Mouse (Mus musculus): Measurements from ENCODE around the gene Hoxa3.
A peak's percentile ranks its signal among the peaks of the same experiment; 100 is the strongest.

Hoxa3 gene

DNA sequence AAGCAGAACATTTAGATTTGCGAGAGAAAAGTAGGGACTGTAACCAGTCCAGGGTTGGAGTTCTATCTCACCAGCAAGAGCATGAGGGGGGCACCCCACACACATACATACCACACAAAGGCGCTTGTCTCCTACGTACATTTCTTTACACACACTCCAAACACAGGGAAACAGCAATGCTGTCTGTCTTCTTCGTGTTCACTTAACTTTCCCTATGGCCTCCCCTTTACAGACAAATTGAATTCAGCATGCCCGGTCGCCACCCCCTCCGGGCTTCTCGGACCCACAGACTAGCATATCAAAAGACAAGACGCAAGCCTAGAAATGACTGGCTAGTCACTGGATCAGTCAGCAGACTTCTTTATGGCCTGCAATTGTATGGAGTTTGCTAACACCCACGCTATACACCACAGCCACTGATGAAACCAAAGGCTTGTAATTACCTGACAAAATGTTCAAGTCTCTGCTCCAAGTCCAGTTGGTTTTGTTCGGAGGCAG is 32.9 kb downstream of the Hoxa3 start:
- no peak for DNase-seq

GRCm38 (mm10) chr6:52179690-52180089 is 33.4 kb downstream of the Hoxa3 start:
- DNase-seq = no peak

DNA sequence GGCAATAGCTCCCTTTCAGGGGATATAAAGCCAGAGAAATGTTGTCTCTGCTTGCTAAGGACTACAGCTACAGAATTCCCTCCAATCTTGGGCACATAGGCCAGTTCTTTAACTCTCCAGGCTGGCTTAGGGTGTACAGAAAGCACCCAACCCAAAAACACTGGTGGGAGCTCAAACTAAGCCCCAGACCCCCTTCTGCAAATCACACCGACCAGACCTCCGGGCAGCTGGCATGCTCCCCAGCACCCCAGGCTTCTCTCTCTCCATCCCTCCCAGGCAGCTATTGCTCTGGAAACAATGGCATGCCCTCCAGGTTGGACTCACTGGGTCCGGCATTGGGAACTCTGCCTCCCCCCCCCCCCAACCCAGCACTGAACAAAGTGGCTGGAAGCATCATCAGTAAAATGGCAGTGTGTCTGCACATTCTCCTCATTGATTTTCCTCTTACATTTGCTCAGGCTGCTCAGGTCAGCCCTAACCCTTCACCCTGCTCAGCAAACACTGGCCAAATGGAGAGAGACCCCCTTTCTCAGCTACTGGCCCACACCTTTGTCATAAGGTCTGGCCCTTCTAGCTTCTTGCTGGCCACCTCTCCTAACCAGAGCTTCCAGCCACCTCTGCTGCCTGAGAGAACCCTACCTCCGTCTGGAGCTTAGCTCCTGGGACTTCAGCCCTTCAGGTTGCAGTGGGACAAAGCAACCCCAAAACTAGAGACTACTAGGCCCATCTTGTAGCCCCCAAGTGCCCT is 34.0 kb downstream of the Hoxa3 start:
- peak; percentile 18 for DNase-seq

- DNase-seq = peak; percentile 18
Measured at GRCm38 (mm10) chr6:52177806-52178205, 35.3 kb downstream of the Hoxa3 start.

GRCm38 (mm10) chr6:52177061-52177735 is 35.9 kb downstream of the Hoxa3 start, which contains the start of gene 5730596B20Rik:
Gene 5730596B20Rik, plus strand, starts transcription at chr6:52177498.
- peak; percentile 91 for DNase-seq

DNA sequence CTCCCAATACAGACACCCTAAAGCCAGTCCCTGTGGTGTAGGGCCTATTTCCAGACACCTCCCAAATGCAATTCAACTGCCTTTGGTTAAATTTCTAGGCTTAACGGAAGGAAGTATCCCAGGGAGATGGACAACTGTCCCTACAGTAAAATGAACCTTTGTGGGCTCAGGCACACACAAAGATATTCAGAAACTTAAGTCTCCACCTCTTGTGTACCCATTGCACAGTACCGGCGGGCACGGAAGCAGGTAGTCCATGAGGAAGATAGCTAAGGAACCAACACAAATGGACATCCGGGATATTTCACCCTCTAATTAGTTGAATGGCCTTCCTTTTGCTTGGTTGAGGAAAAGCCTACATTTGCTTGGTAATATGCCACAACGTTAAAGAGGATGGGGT is 36.7 kb downstream of the Hoxa3 start:
- DNase-seq = peak; percentile 37

- DNase-seq = peak; percentile 33
Measured at GRCm38 (mm10) chr6:52175864-52176263, 37.3 kb downstream of the Hoxa3 start.

DNA sequence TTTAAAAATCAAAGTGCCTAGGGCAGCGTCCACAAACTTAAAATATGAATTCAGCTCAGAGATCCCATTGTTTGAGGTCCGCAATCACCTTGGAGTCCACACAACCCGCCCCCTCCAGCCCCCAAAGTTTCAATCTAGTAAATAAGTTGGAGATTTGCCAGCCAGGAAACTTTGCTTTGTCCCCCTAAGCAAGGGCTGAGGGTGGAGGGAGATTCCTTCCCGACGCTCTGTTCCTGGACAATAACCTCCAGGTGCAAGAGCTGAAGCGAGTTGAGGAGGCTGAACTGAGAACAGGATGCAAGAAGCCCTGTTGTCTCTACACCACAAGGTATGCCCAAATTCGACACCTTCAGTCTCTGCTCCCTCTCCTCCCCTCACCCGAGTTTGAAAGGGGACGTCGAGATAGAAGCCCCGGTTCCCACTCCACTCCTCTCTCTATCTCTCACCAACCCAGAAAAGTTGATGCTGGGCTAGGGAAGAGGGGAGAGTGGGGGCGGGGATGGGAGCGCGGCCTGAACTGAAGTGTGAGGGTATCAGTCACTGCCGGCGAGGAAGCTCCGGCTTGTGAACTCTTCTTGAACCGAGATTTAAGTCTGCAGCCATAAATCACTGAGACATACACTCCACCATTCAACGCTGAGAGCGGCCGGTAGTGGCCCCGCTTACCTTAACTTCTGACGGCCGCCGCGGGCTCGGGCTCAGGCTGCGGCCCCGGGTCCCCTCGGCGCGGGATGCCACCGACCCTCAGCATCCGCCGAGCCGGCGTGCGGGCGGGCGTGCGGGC is 38.0 kb downstream of the Hoxa3 start:
- DNase-seq = peak; percentile 53

GRCm38 (mm10) chr6:52173648-52174047 is 39.5 kb downstream of the Hoxa3 start:
- DNase-seq = peak; percentile 15

DNA sequence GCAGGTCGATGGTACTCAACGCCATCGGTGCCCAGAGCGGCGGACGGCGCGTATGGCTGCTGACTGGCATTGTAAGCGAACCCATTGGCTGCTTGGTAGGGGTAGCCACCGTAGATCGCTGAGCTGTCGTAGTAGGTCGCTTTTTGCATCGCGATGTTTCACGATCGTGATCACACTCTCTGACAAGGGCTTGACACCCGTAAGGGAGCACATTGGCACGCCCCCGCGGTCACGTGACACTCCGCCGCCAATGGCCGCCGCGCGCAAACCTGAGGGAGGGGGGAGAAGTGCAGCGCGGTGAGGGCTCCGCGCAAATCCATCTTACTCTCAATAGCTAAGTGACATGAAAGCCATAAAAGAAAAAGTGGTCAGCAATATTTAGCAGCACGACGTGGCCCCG is 40.6 kb downstream of the Hoxa3 start:
- peak; percentile 94 for DNase-seq

- peak; percentile 56 for DNase-seq
Measured at GRCm38 (mm10) chr6:52171938-52172337, 41.2 kb downstream of the Hoxa3 start.

DNA sequence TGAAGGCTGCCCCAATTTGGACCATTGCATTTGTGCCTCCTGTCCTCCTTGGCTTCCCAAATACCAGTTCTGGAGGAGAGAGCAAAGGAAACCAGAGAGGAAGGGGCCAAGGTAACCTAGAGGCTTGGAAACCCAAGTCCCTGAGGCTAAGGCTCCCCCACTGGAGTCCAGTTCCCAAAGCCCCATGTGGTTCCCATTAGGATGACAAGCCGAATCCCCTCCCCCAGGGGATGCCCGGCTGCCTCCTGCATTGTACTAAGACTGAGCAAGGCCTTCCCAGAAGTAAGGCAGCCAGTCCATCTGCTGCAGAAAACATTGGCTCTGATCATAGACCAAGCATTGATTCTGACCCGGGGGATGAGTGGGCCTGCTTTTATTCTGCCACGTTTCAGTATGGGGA is 41.8 kb downstream of the Hoxa3 start:
- peak; percentile 10 for DNase-seq

- DNase-seq = no peak
Measured at GRCm38 (mm10) chr6:52170898-52171223, 42.3 kb downstream of the Hoxa3 start.

- peak; percentile 38 for DNase-seq
Measured at GRCm38 (mm10) chr6:52170166-52170897, 42.8 kb downstream of the Hoxa3 start.

DNA sequence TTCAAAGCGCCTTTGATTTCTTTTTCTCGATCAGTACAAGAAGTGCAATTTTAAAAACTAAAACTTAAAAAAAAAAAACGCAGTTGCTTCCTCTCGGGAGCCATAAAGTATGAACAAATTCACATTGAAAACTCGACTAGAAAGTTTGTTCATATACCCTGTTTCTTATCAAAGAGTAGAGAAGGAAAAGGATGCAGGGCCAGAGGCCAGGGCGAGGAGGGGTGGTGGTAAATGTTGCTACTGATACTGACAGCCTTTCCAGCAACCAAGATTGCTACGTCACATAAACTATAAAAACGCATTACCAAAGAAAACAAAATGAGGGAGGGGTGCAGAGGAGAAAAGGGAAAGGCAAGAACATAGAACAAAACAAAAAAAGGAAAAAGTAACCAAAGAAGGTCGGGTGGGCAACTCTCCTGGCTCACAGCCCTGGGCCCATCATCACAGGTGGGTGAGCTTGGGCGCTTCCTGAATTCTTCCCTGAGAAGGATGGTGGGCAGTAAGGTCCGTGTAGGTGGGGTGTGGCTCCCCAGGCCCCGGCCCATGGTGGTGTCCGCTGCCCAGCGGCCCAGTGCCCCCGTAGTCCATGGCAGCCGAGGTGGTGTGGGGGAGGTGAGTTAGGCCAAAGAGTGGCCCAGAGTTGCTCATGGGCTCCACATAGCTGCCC is 43.5 kb downstream of the Hoxa3 start:
- no peak for DNase-seq

GRCm38 (mm10) chr6:52168191-52169055 is 44.7 kb downstream of the Hoxa3 start:
- DNase-seq = no peak

DNA sequence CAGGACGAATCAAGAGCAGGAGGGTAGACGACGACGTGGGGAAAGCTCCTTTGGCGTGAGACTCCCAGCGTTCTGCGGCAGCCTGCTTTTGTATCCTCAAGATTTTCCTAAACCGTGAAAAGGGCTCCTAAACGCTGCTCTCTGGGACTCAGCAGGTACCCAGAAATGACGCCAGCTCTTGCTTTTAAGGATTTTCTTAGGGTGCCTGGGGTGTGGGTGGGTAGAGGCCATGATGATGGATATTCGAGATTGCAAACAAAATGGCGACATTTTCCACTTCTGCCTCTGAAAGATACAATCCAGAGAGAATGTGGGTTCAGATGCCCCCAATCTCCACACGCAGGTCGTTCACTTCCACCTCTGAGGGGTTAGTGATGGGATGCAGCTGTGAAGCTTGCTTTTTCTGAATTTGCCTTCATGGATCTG is 45.4 kb downstream of the Hoxa3 start:
- DNase-seq = no peak

DNA sequence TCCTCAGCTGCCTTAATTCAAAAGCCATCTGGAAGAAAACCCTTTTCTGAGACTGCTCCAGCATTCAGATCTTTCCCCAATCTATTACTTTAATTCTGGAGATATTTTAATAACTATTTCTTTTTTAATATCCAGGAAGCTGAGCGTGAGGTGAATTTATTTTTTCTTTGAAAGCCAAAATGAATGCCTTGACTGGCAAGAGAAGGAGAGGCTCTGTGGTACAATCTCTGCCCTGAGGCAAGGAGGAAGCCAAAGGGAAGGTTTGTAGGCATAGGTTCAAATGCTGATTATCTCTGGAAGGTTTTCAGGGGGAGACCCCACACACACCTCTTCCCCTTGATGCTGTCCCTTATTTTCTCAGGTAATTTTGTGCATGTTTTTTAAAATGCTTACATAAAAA is 46.0 kb downstream of the Hoxa3 start:
- DNase-seq = no peak

DNA sequence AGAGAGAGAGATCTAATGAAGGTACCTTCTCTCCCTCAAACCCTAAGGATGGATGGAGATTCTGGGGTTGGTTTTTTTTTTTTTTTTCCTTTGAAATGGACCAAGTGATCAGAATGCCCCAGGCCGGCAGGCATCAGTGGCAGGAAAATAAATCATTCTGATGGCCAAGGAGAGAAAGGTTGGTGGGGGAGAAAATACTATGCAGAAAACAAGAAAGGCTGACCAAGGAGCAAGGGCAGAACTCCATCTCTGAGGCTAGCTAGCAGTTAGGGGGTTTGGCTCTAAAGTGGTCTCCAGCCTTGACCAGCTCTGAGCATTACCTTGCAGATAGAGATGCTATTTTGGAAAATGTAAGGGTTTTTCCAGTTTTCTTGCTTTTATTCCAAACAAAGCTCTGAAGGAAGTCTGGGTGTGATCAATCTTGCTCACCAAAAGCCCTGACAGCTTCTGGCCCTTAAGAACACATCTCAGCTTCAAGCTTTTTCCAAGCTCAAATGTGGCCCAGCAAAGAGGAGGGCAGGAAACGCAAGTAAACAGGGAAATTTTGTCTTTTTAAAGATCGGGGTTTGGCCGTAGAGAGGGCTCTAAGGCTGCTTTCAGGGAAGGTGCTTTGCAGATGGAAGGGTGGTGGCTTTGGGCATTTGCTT is 46.6 kb downstream of the Hoxa3 start:
- peak; percentile 21 for DNase-seq

All from kidney, adult 9 months (tissue).